Mouse (Mus musculus) forebrain, embryonic 16.5 days (tissue): ENCODE results near the gene Ttpal. TPM values are rescaled to one million over a fixed set of nuclear protein-coding genes. Genes with fewer than 3 reads are reported as not detected.

ENCODE experiments used
- ATAC-seq: fragments of 200-750 bp; cut with Nextera tagmentation; 2 replicates; pipeline ENCODE4 v1.8.0; 2017; ENCODE audit warnings: mild to moderate bottlenecking, moderate library complexity
- H3K27ac ChIP-seq: fragments of 300-500 bp; sonication (generic); 2 replicates; pipeline ENCODE4 v1.5.1; 2014; ENCODE audit warnings: low read length, control low read depth
- H3K27me3 ChIP-seq: fragments of 300-500 bp; sonication (generic); replicated peaks from 2 replicates; pipeline ENCODE4 v1.6.1; 2014; ENCODE audit warnings: low read length; ENCODE audit not compliant: control insufficient read depth, insufficient read depth
- H3K36me3 ChIP-seq: fragments of 300-500 bp; sonication (generic); 2 replicates; pipeline ENCODE4 v1.6.1; 2014; ENCODE audit not compliant: control insufficient read depth, insufficient read depth
- H3K4me1 ChIP-seq: fragments of 300-500 bp; sonication (generic); replicated peaks from 2 replicates; pipeline ENCODE4 v1.6.1; 2014; ENCODE audit warnings: low read length; ENCODE audit not compliant: control insufficient read depth, insufficient read depth
- H3K4me2 ChIP-seq: fragments of 300-500 bp; sonication (generic); 2 replicates; pipeline ENCODE4 v1.6.1; 2014; ENCODE audit warnings: mild to moderate bottlenecking, low read length, control low read depth
- H3K4me3 ChIP-seq: fragments of 300-500 bp; sonication (generic); replicated peaks from 2 replicates; pipeline ENCODE4 v1.5.1; 2014; ENCODE audit warnings: mild to moderate bottlenecking, low read length, control low read depth
- H3K9ac ChIP-seq: fragments of 300-500 bp; sonication (generic); replicated peaks from 2 replicates; pipeline ENCODE4 v1.6.1; 2014; ENCODE audit warnings: low read depth, low read length, control low read depth
- H3K9me3 ChIP-seq: fragments of 300-500 bp; sonication (generic); 2 replicates; pipeline ENCODE4 v1.6.1; 2016; ENCODE audit warnings: low read length; ENCODE audit not compliant: control insufficient read depth
- WGBS: fragments of 180-500 bp; shearing (Covaris S2); extraction: QIAGEN DNeasy Blood & Tissue Kit; methylation state at CpG from one replicate; pipeline ENCODE4 v1.1.7; 2014; 5-methylcytosine and 5-hydroxymethylcytosine counted together
- polyA plus RNA-seq: library from polyadenylated mRNA; unstranded; fragments of >200 nt; fragmentation: Nextera tagmentation; extraction: Ambion mirVana; gene quantifications from 2 replicates; pipeline ENCODE4 v1.2.1, GENCODE M21; 2015

Gene Ttpal
- polyA plus RNA-seq, 1 experiment from 2014 or later = 44.1 TPM

DNA sequence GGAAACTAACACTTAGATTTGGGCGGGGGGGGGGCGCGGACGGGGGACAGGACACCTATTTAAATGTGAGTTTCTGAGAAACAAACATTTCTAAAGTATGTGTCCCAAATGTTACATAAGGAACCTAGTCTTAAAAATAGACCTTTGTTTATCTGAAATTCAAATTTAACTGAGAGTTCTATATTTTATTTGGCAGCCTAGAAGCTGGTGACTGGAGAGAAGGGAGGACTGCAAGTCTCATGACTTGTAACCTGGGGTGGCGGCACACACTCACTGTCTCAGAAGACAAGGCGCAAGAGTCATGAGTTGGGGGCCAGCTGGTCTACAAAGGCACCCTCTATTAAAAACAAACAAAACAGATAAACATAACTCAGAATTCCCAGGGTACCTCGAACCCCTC lies 1.0 kb upstream of the Ttpal start:
- peaks cover 13% of the 10 kb centered on the region for H3K4me1 ChIP-seq
- no peak overlapping the region for H3K9ac ChIP-seq
- no peaks in the 10 kb centered on the region for H3K9me3 ChIP-seq
- no peak overlapping the region for H3K4me2 ChIP-seq
- no peaks in the 10 kb centered on the region for H3K36me3 ChIP-seq
- H3K4me3 ChIP-seq = no peak overlapping the region
- 93% methylated on average over 7 of the region's 7 CpGs for WGBS
- no peak overlapping the region for H3K27ac ChIP-seq
- 0 out of 2 replicates have a peak, but pooled peaks cover 2% of the 10 kb centered on the region for H3K27me3 ChIP-seq
- ATAC-seq = no peak

DNA sequence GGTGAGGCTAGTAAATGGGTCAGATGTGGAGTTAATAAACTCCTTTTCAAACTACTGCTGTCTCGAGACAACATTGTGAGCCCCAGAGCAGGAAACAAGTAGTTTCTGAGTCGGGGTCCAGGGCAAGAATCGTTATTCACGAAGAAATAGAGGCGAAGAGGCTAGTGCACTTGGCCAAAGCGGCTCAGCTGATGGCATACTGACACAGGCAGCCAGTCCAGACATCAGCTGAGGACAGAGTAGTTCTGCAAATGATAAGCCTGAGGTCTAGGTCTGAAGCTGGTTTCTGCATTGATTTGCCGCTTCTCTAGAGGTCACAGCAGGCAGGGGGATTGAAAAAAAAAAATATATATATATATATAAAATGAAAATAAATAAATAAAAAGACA lies 408 bp upstream of the Ttpal start:
- Histone ChIP-seq H3K27ac (no peak overlapping the region; the same call in 1 of the 2 replicates), H3K4me2 (peak overlapping the region; percentile 80), H3K9ac (no peak overlapping the region; the same call in 1 of the 2 replicates), H3K27me3 (0 out of 2 replicates have a peak, but pooled peaks cover 2% of the 10 kb centered on the region), H3K36me3 (no peaks in the 10 kb centered on the region), H3K4me3 (peak overlapping the region; percentile 95), H3K9me3 (no peaks in the 10 kb centered on the region), H3K4me1 (peaks cover 13% of the 10 kb centered on the region)
- peak; percentile 16; the same call in 1 of the 2 replicates for ATAC-seq
- 76% methylated on average over 7 of the region's 7 CpGs for WGBS

DNA sequence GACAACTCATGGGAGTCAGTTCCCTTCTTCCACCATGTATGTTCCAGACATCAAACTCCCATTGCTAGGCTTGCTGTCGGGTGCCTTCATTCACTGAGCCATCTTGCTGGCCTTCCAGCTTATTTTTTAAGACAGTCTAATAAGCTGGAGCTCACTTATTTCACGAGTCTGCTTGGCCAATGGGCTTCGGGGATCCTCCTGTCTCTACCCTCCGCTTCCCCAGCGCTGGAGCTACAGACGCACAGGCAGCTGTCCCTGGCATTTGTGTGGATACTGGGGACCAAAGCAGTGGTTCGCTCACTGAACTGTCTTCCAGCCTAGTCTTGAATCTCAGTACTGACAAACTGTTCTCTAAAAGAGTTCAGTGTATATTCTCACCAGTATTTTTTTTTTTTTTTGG lies 4.0 kb downstream of the Ttpal start:
- Histone ChIP-seq H3K4me1 (peaks cover 13% of the 10 kb centered on the region), H3K9ac (no peak overlapping the region), H3K27ac (no peak overlapping the region), H3K4me2 (no peak overlapping the region), H3K4me3 (no peak overlapping the region), H3K9me3 (no peaks in the 10 kb centered on the region), H3K27me3 (no peaks in the 10 kb centered on the region), H3K36me3 (0 out of 2 replicates have a peak, but pooled peaks cover 2% of the 10 kb centered on the region)
- no peak for ATAC-seq
- 86% methylated on average over 7 of the region's 7 CpGs for WGBS

DNA sequence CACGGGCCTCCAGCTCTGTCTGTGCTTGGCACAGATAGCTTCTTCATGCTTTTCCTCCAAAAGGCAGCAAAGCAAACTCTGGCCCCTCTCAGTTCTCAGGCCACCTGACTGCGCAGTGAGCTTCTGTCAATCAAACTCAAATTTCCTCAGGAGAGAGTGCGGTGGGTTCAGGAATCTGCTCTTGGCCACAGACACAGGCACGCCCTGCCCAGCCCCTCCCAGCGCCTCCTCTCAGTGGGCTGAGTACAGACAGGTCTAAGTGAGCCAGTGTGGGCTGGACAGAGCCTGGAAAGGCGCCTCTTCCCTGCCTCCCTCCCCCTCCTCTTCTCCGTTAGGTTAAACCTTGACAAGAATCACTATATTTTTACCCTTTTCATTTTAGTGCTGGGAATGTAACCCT lies 5.9 kb downstream of the Ttpal start:
- H3K4me3 ChIP-seq = no peak overlapping the region
- ATAC-seq = no peak
- 0 out of 2 replicates have a peak, but pooled peaks cover 2% of the 10 kb centered on the region for H3K36me3 ChIP-seq
- H3K4me2 ChIP-seq = no peak overlapping the region
- no peak overlapping the region for H3K27ac ChIP-seq
- H3K27me3 ChIP-seq = no peaks in the 10 kb centered on the region
- H3K9me3 ChIP-seq = no peaks in the 10 kb centered on the region
- 86% methylated on average over 7 of the region's 7 CpGs for WGBS
- H3K4me1 ChIP-seq = peaks cover 5% of the 10 kb centered on the region
- H3K9ac ChIP-seq = no peak overlapping the region

DNA sequence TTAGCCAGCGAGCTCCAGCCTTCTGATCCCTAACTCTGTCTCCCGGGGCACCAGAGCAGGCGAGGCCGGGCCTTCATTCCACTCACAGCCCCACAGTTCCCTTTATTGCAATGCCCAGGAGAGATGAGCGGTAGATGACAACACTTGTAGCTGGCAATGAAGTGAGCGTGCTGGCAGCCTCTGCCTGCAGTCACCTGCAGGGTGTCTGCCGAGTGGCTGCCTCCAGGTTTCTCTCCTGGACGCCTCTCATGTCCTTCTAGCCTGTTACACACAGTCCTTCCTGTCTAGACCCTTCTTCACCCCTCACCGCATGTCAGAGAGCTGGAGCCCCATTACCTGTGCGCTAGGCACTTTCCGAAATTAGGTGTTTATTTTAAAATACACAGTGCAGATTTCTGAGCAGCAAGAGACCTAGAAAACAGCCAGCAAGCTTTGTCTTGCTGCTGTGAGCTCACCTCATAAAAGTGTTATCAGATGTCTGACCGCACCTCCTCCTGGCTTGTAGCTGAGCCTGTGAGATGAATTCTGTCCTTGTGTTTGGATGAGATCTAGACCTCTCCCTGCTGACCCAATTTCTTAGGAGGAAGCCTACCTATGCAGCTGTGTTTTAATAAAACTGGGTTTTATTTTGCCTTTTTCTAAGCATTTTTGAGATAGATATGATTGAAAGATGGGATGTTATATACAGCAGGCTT lies 7.3 kb downstream of the Ttpal start:
- Histone ChIP-seq H3K36me3 (peaks cover 9% of the 10 kb centered on the region; the same call in 1 of the 2 replicates), H3K9ac (no peak overlapping the region), H3K4me1 (no peaks in the 10 kb centered on the region), H3K27me3 (no peaks in the 10 kb centered on the region), H3K27ac (no peak overlapping the region), H3K4me2 (no peak overlapping the region), H3K9me3 (no peaks in the 10 kb centered on the region), H3K4me3 (no peak overlapping the region)
- WGBS = 84% methylated on average over 12 of the region's 12 CpGs
- ATAC-seq = no peak

DNA sequence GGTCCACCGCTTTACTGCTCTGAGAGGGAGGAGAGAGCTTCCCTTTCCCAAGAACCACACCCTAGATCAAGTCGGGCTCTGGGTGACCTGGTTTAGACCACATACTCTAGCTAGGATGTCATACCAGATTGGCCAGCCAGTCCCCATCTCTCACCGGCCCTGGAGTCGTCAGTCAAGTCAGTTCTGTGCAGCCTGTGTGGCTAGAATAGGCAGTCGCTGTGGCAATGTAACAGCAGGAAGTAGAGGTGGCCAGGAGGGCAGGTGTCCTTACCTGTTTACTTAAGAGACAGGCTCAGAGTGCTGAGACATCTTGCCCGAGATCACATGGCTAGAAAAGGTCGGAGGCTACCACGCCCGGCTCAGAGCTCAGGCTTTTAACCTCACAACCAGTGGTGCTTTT lies 9.1 kb downstream of the Ttpal start:
- Histone ChIP-seq H3K27ac (no peak overlapping the region), H3K9ac (no peak overlapping the region), H3K9me3 (no peaks in the 10 kb centered on the region), H3K27me3 (no peaks in the 10 kb centered on the region), H3K4me1 (no peaks in the 10 kb centered on the region), H3K4me3 (no peak overlapping the region), H3K4me2 (no peak overlapping the region), H3K36me3 (peaks cover 10% of the 10 kb centered on the region; the same call in 1 of the 2 replicates)
- no peak for ATAC-seq
- WGBS = 90% methylated on average over 9 of the region's 9 CpGs

DNA sequence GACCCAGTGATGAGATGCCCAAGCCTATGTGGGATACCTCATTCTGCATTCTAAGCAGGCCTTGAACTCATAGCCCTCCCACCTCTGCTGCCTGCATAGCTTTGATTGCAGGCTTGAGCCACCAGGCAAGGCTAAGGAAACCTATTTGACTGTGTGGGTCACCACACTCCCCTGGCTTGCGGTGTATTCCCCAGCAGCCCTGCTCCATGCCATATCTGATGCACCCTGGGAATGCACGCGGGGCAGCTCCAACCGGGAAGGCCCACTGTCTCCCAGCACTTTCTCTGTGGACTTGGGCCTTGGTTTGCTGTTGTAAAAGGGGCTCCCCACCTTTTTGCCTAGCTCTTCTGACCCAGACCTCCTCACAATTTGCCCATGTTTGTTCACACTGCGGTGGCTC lies 11.1 kb downstream of the Ttpal start:
- Histone ChIP-seq H3K4me3 (no peak overlapping the region), H3K9ac (no peak overlapping the region), H3K4me2 (no peak overlapping the region), H3K27me3 (no peaks in the 10 kb centered on the region), H3K9me3 (no peaks in the 10 kb centered on the region), H3K27ac (no peak overlapping the region), H3K36me3 (peaks cover 16% of the 10 kb centered on the region; the same call in 1 of the 2 replicates), H3K4me1 (no peaks in the 10 kb centered on the region)
- no peak for ATAC-seq
- 98% methylated on average over 5 of the region's 5 CpGs for WGBS

DNA sequence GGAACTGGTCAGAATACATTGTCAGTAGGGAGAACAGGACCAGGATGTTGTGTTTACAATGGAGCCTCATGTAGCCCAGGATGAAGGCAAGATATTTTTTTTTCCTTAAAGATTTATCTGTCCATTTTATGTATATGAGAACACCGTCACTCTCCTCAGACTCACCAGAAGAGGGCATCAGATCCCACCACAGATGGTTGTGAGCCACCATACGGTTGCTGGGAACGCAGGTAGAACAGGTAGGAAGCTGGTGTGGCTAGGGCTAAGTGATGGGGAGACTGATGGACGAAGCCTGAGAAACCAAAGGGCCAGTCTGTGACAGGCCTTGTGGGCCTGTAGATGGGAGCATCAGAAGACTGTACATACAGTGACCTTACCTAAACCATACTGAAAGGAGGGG lies 11.9 kb downstream of the Ttpal start:
- ATAC-seq = no peak
- 90% methylated on average over 4 of the region's 4 CpGs for WGBS
- Histone ChIP-seq H3K27me3 (no peaks in the 10 kb centered on the region), H3K4me2 (no peak overlapping the region), H3K36me3 (peaks cover 16% of the 10 kb centered on the region; the same call in 1 of the 2 replicates), H3K9ac (no peak overlapping the region), H3K9me3 (no peaks in the 10 kb centered on the region), H3K27ac (no peak overlapping the region), H3K4me1 (no peaks in the 10 kb centered on the region), H3K4me3 (no peak overlapping the region)

DNA sequence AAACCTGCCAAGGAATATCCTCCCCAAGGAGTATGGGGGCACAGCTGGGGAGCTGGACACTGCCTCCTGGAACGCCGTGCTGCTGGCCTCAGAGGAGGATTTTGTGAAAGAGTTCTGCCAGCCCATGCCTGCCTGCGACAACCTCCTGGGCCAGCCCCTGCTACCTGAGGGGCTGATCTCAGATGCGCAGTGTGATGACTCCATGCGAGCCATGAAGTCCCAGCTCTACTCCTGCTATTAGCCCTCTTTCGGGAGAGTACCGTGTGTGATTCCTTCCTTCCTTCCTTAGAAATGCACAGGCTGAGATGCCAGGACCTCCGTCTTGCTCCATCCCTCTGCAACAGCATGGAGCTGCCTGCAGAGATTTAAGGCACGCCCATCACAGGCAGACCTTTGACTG lies 13.3 kb downstream of the Ttpal start:
- Histone ChIP-seq H3K27ac (no peak overlapping the region), H3K27me3 (no peaks in the 10 kb centered on the region), H3K4me3 (no peak overlapping the region), H3K36me3 (peaks cover 25% of the 10 kb centered on the region), H3K9me3 (no peaks in the 10 kb centered on the region), H3K9ac (no peak overlapping the region), H3K4me1 (no peaks in the 10 kb centered on the region), H3K4me2 (no peak overlapping the region)
- no peak for ATAC-seq
- WGBS = 94% methylated on average over 9 of the region's 9 CpGs
